Mouse (Mus musculus) CH12.LX (cell line): ENCODE measurements around the gene Grin2a.

Experiments
- CTCF ChIP-seq, 2 experiments: IDR thresholded peaks in 1 of 2; conservative IDR thresholded peaks in 1 of 2; 2 replicates each; pipeline ENCODE4 v1.5.1; 2011 to 2012; ENCODE audit warnings: low read depth in 2 of 2, low read length in 2 of 2, improper control_type of control experiment in 1 of 2, inconsistent platforms in 1 of 2, mild to moderate bottlenecking in 1 of 2, moderate library complexity in 1 of 2
- EP300 ChIP-seq: IDR thresholded peaks from 2 replicates; pipeline ENCODE4 v1.6.1; 2011; ENCODE audit warnings: low read length, improper control_type of control experiment
- MAX ChIP-seq: IDR thresholded peaks from 2 replicates; pipeline ENCODE4 v1.6.1; 2011; ENCODE audit warnings: low read length, improper control_type of control experiment
- MYC ChIP-seq: IDR thresholded peaks from 2 replicates; pipeline ENCODE4 v1.6.1; 2011; ENCODE audit warnings: low read depth, mild to moderate bottlenecking, improper control_type of control experiment, low read length
- TBP ChIP-seq: conservative IDR thresholded peaks from 2 replicates; pipeline ENCODE4 v1.6.1; 2011; ENCODE audit warnings: low read depth, low read length, improper control_type of control experiment

- TF ChIP-seq MAX = no peak
- no peak for TF ChIP-seq EP300
- TF ChIP-seq TBP = no peak
- TF ChIP-seq MYC = no peak
- TF ChIP-seq CTCF (conservative IDR thresholded peaks at IDR 0.05 in 1 of 2, IDR thresholded peaks at IDR 0.05 in 1 of 2; ENCODE audit: low read depth in 2 of 2, low read length in 2 of 2) = no peak
Observed at GRCm38 (mm10) chr16:9663508-9663907, 331.9 kb downstream of the Grin2a start.
